Mouse (Mus musculus): ENCODE data around the gene Fam210b. TPM values are rescaled to one million over a fixed set of nuclear protein-coding genes. Genes with fewer than 3 reads are reported as not detected.
A peak's percentile ranks its signal among the peaks of the same experiment; 100 is the strongest.
"Not testable (repeated sequence)": the region's sequence is repeated elsewhere in the genome, so short reads cannot be mapped to it uniquely, and the experiment has no call there.

Gene Fam210b
- 15.8 and 18.1 TPM in 2 replicates for polyA plus RNA-seq (2015; fragmentation: Nextera tagmentation; extraction: Ambion mirVana)

GRCm38 (mm10) chr2:172345258-172345738, at the start of gene Fam210b:
Gene Fam210b (plus strand): TSS chr2:172345565.
- H3K36me3 ChIP-seq = no peaks in the 10 kb centered on the region
- no peaks in the 10 kb centered on the region for H3K27me3 ChIP-seq
- WGBS = under 1% methylated on average over 31 of the region's 35 CpGs
- H3K4me1 ChIP-seq (replicated peaks) = peaks cover 34% of the 10 kb centered on the region
- peak within 1 kb of the TSS; percentile 69 for H3K9ac ChIP-seq
- peak within 1 kb of the TSS; percentile 61 for H3K27ac ChIP-seq
- peak within 1 kb of the TSS; percentile 74 for H3K4me3 ChIP-seq
- peak; percentile 98 for ATAC-seq (replicated peaks; ENCODE audit: insufficient number of reproducible peaks, insufficient read depth, low FRiP score, low read depth)
- H3K4me2 ChIP-seq = peak within 1 kb of the TSS; percentile 96
- no peaks in the 10 kb centered on the region for H3K9me3 ChIP-seq (replicated peaks)

GRCm38 (mm10) chr2:172298083-172298482, 47.3 kb upstream of the Fam210b start:
- WGBS = 30% methylated on average over 1 of the region's 1 CpGs
- no peak overlapping the region for H3K4me2 ChIP-seq
- no peak overlapping the region for H3K27ac ChIP-seq

GRCm38 (mm10) chr2:172298542-172298941, 46.8 kb upstream of the Fam210b start:
- Histone ChIP-seq H3K4me1 (replicated peaks) (no peaks in the 10 kb centered on the region), H3K4me2 (no peak overlapping the region), H3K4me3 (no peak overlapping the region), H3K27me3 (peaks cover 3% of the 10 kb centered on the region; the same call in 1 of the 2 replicates), H3K36me3 (no peaks in the 10 kb centered on the region), H3K9ac (no peak overlapping the region), H3K27ac (no peak overlapping the region), H3K9me3 (replicated peaks) (no peaks in the 10 kb centered on the region)
- no peak for ATAC-seq (replicated peaks; ENCODE audit: insufficient number of reproducible peaks, insufficient read depth, low FRiP score, low read depth)
- WGBS = 42% methylated on average over 1 of the region's 1 CpGs

More at GRCm38 (mm10) chr2:172298083-172298482, 47.3 kb upstream of the Fam210b start:
- no peaks in the 10 kb centered on the region for H3K36me3 ChIP-seq
- no peaks in the 10 kb centered on the region for H3K9me3 ChIP-seq (replicated peaks)
- peaks cover 3% of the 10 kb centered on the region; the same call in 1 of the 2 replicates for H3K27me3 ChIP-seq
- ATAC-seq (replicated peaks; ENCODE audit: insufficient number of reproducible peaks, insufficient read depth, low FRiP score, low read depth) = no peak
- H3K9ac ChIP-seq = no peak overlapping the region
- no peak overlapping the region for H3K4me3 ChIP-seq
- no peaks in the 10 kb centered on the region for H3K4me1 ChIP-seq (replicated peaks)

GRCm38 (mm10) chr2:172299126-172299921, 46.0 kb upstream of the Fam210b start:
- Histone ChIP-seq H3K36me3 (no peaks in the 10 kb centered on the region), H3K27me3 (peaks cover 3% of the 10 kb centered on the region; the same call in 1 of the 2 replicates), H3K9me3 (replicated peaks) (no peaks in the 10 kb centered on the region), H3K4me3 (no peak overlapping the region), H3K4me1 (replicated peaks) (no peaks in the 10 kb centered on the region), H3K4me2 (no peak overlapping the region), H3K27ac (no peak overlapping the region), H3K9ac (no peak overlapping the region)
- no peak for ATAC-seq (replicated peaks; ENCODE audit: insufficient number of reproducible peaks, insufficient read depth, low FRiP score, low read depth)
- 25% methylated on average over 14 of the region's 14 CpGs for WGBS

- Histone ChIP-seq H3K9me3 (replicated peaks) (no peaks in the 10 kb centered on the region), H3K27ac (no peak overlapping the region), H3K4me1 (replicated peaks) (no peaks in the 10 kb centered on the region), H3K9ac (no peak overlapping the region), H3K4me2 (no peak overlapping the region), H3K4me3 (no peak overlapping the region), H3K27me3 (peaks cover 3% of the 10 kb centered on the region; the same call in 1 of the 2 replicates), H3K36me3 (no peaks in the 10 kb centered on the region)
- ATAC-seq (replicated peaks; ENCODE audit: insufficient number of reproducible peaks, insufficient read depth, low FRiP score, low read depth) = no peak
- 84% methylated on average over 5 of the region's 5 CpGs for WGBS
These were observed 43.0 kb upstream of the Fam210b start for GRCm38 (mm10) chr2:172302396-172302795.

- Histone ChIP-seq H3K4me1 (replicated peaks) (no peaks in the 10 kb centered on the region), H3K36me3 (no peaks in the 10 kb centered on the region), H3K9ac (no peak overlapping the region), H3K9me3 (replicated peaks) (no peaks in the 10 kb centered on the region), H3K27me3 (peaks cover 3% of the 10 kb centered on the region; the same call in 1 of the 2 replicates), H3K27ac (no peak overlapping the region), H3K4me2 (no peak overlapping the region), H3K4me3 (no peak overlapping the region)
- WGBS = 71% methylated on average over 8 of the region's 8 CpGs
- no peak for ATAC-seq (replicated peaks; ENCODE audit: insufficient number of reproducible peaks, insufficient read depth, low FRiP score, low read depth)
These were observed 41.2 kb upstream of the Fam210b start for GRCm38 (mm10) chr2:172304118-172304708.

GRCm38 (mm10) chr2:172305546-172305945, 39.8 kb upstream of the Fam210b start:
- H3K4me2 ChIP-seq; H3K9me3 ChIP-seq (replicated peaks); H3K4me1 ChIP-seq (replicated peaks); H3K4me3 ChIP-seq; H3K36me3 ChIP-seq; H3K9ac ChIP-seq; H3K27ac ChIP-seq; H3K27me3 ChIP-seq; ATAC-seq (replicated peaks; ENCODE audit: insufficient number of reproducible peaks, insufficient read depth, low FRiP score, low read depth): not testable (repeated sequence)
- 71% methylated on average over 7 of the region's 7 CpGs for WGBS

GRCm38 (mm10) chr2:172306544-172306943, 38.8 kb upstream of the Fam210b start:
- no peak for ATAC-seq (replicated peaks; ENCODE audit: insufficient number of reproducible peaks, insufficient read depth, low FRiP score, low read depth)
- H3K4me3 ChIP-seq = no peak overlapping the region
- no peaks in the 10 kb centered on the region for H3K9me3 ChIP-seq (replicated peaks)
- no peaks in the 10 kb centered on the region for H3K27me3 ChIP-seq
- no peak overlapping the region for H3K4me2 ChIP-seq
- H3K27ac ChIP-seq = no peak overlapping the region
- H3K4me1 ChIP-seq (replicated peaks) = no peaks in the 10 kb centered on the region
- no peak overlapping the region for H3K9ac ChIP-seq
- WGBS = 59% methylated on average over 4 of the region's 4 CpGs
- H3K36me3 ChIP-seq = no peaks in the 10 kb centered on the region

- no peak for ATAC-seq (replicated peaks; ENCODE audit: insufficient number of reproducible peaks, insufficient read depth, low FRiP score, low read depth)
- Histone ChIP-seq H3K9ac (no peak overlapping the region), H3K4me1 (replicated peaks) (no peaks in the 10 kb centered on the region), H3K27me3 (no peaks in the 10 kb centered on the region), H3K9me3 (replicated peaks) (no peaks in the 10 kb centered on the region), H3K4me3 (no peak overlapping the region), H3K27ac (no peak overlapping the region), H3K4me2 (no peak overlapping the region), H3K36me3 (no peaks in the 10 kb centered on the region)
- WGBS = 87% methylated on average over 9 of the region's 9 CpGs
These were observed 33.6 kb upstream of the Fam210b start for GRCm38 (mm10) chr2:172311731-172312130.

- H3K9me3 ChIP-seq (replicated peaks) = no peaks in the 10 kb centered on the region
- no peak overlapping the region for H3K9ac ChIP-seq
- no peak overlapping the region for H3K4me3 ChIP-seq
- no peak overlapping the region for H3K27ac ChIP-seq
- H3K36me3 ChIP-seq = no peaks in the 10 kb centered on the region
- no peak for ATAC-seq (replicated peaks; ENCODE audit: insufficient number of reproducible peaks, insufficient read depth, low FRiP score, low read depth)
- H3K4me2 ChIP-seq = no peak overlapping the region
- H3K4me1 ChIP-seq (replicated peaks) = no peaks in the 10 kb centered on the region
- 15% methylated on average over 9 of the region's 9 CpGs for WGBS
- H3K27me3 ChIP-seq = peaks cover 7% of the 10 kb centered on the region; the same call in 1 of the 2 replicates
These were observed 24.5 kb upstream of the Fam210b start for GRCm38 (mm10) chr2:172320878-172321277.

GRCm38 (mm10) chr2:172328248-172328647, 17.1 kb upstream of the Fam210b start:
- Histone ChIP-seq H3K4me3 (no peak overlapping the region), H3K9ac (no peak overlapping the region), H3K9me3 (replicated peaks) (no peaks in the 10 kb centered on the region), H3K4me2 (no peak overlapping the region), H3K27ac (no peak overlapping the region), H3K27me3 (peaks cover 31% of the 10 kb centered on the region), H3K4me1 (replicated peaks) (no peaks in the 10 kb centered on the region), H3K36me3 (no peaks in the 10 kb centered on the region)
- ATAC-seq (replicated peaks; ENCODE audit: insufficient number of reproducible peaks, insufficient read depth, low FRiP score, low read depth) = no peak
- 48% methylated on average over 8 of the region's 8 CpGs for WGBS
